Mouse (Mus musculus) frontal cortex, postnatal 36 days (tissue): ENCODE data around the gene Gm867.
A peak's percentile ranks its signal among the peaks of the same experiment; 100 is the strongest.

Source experiments
- DNase-seq, 2 experiments: peaks; one replicate each; pipeline ENCODE4 v3.0.0; 2022; ENCODE audit warnings: low spot score in 2 of 2

Gm867 gene

GRCm38 (mm10) chr10:75936909-75937667 is 3.4 kb downstream of the Gm867 start:
- no peak for DNase-seq

GRCm38 (mm10) chr10:75935680-75936541 is 4.6 kb downstream of the Gm867 start, which contains the start of gene Mmp11:
Mmp11 (minus strand) TSS chr10:75936496.
- DNase-seq, result peak; percentile 76 to 79

GRCm38 (mm10) chr10:75934991-75935390 is 5.5 kb downstream of the Gm867 start:
- no peak for DNase-seq

- no peak for DNase-seq
Measured at GRCm38 (mm10) chr10:75932891-75933290, 7.6 kb downstream of the Gm867 start, which contains the start of gene Chchd10. Chchd10 (plus strand) TSS chr10:75933130.

GRCm38 (mm10) chr10:75932081-75932678 is 8.3 kb downstream of the Gm867 start:
- DNase-seq, result no peak

- no peak for DNase-seq
Measured at GRCm38 (mm10) chr10:75931311-75931710, 9.2 kb downstream of the Gm867 start.

GRCm38 (mm10) chr10:75930304-75930703 is 10.2 kb downstream of the Gm867 start:
- DNase-seq, result no peak

- no peak for DNase-seq
Measured at GRCm38 (mm10) chr10:75926396-75926795, 14.1 kb downstream of the Gm867 start.

GRCm38 (mm10) chr10:75924324-75924723 is 16.1 kb downstream of the Gm867 start:
- no peak for DNase-seq

- DNase-seq, result peak in 1 of 2 experiments; percentile 46
Measured at GRCm38 (mm10) chr10:75921726-75922560, 18.5 kb downstream of the Gm867 start.

GRCm38 (mm10) chr10:75921026-75921725 is 19.3 kb downstream of the Gm867 start, which contains the start of gene Smarcb1:
Smarcb1 (minus strand) TSS chr10:75921617.
- peak; percentile 94 to 97 for DNase-seq

GRCm38 (mm10) chr10:75919026-75919425 is 21.4 kb downstream of the Gm867 start:
- DNase-seq, result no peak

- no peak for DNase-seq
Measured at GRCm38 (mm10) chr10:75916840-75917239, 23.6 kb downstream of the Gm867 start.

GRCm38 (mm10) chr10:75915557-75915956 is 24.9 kb downstream of the Gm867 start:
- DNase-seq, result no peak

- no peak for DNase-seq
Measured at GRCm38 (mm10) chr10:75913013-75913589, 27.4 kb downstream of the Gm867 start.

- no peak for DNase-seq
Measured at GRCm38 (mm10) chr10:75910698-75911097, 29.8 kb downstream of the Gm867 start.

- DNase-seq, result no peak
Measured at GRCm38 (mm10) chr10:75906882-75907281, 33.6 kb downstream of the Gm867 start.

- no peak for DNase-seq
Measured at GRCm38 (mm10) chr10:75904391-75904790, 36.1 kb downstream of the Gm867 start.

GRCm38 (mm10) chr10:75898846-75899245 is 41.6 kb downstream of the Gm867 start:
- no peak for DNase-seq

- no peak for DNase-seq
Measured at GRCm38 (mm10) chr10:75898039-75898564, 42.4 kb downstream of the Gm867 start.
